Mouse (Mus musculus): Measurements from ENCODE around the gene Pgs1.

DNA sequence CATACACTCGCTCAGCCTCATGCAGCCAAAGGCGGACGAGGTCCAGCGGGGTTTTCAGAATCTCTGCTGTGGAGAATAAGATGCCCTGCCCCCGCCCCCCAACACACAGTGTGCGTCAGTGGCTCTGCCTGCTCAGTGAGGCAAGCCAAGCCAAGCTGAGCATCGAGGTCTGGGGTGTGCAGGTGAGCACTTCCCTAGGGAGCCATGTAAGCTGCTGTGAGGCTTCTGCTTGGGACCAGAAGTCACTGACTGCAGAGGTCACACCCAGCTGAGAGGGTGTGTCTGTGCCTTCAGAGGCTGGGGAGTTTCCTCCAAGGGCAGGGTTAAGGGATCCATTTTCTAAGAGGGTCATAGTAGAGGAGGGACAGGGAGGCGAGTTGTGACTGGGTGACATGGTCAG is 81.5 kb downstream of the Pgs1 start:
- TF ChIP-seq POLR2A (IDR thresholded peaks at IDR 0.05; ENCODE audit: insufficient read depth, low read depth, low read length) (no peak), CTCF (IDR thresholded peaks at IDR 0.05; ENCODE audit: insufficient read depth, low read depth, low read length) (no peak)

Data from olfactory bulb, adult 2 months (tissue).